Mouse (Mus musculus) common myeloid progenitor, adult 5-6 weeks (primary cell): ENCODE measurements around the gene Tmem206. TPM values are rescaled to one million over a fixed set of nuclear protein-coding genes. Genes with fewer than 3 reads are reported as not detected.

Experiments used
- ATAC-seq: replicated peaks from 2 replicates; pipeline ENCODE4 v1.8.0; 2016; ENCODE audit warnings: low read depth, mild to moderate bottlenecking, moderate TSS enrichment, inconsistent platforms; ENCODE audit not compliant: poor library complexity, severe bottlenecking
- total RNA-seq: library from RNA; stranded (forward); fragments of 200-1000, 187-1606 nt; gene quantifications from 2 replicates; pipeline ENCODE4 v1.2.3, GENCODE M21; 2017

Tmem206 gene
- total RNA-seq, 1 experiment from 2014 or later = 32.6 TPM

DNA sequence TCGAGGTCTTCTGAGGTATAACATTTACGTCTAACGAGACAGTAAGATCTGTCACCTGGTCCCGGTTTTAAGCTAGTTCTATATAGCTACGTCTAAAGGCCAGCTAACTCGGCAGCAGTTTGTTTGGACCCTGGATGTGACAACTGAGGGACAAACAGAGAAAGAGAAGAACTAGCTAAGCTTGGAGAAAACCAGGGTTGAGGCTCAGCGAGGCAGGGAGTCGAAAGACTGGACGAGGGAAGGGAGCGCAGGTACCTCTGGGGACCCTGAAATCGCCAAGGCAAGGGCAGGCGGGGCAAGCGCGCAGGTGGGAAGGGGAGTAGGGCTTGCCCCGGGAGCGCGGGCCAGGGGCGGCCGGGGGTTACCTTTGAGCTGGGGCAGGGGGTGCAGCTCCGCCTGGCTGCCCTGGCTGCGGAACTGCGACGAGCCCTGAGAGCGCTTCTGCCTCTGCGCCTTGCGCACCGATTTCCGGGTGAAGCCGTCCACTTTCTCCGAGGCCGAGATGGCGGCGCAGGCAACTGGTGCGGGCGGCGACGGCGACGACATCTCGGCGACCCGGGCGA lies 70.2 kb downstream of the Tmem206 start:
- no peak for ATAC-seq

- no peak for ATAC-seq
Measured at GRCm38 (mm10) chr1:191396446-191396845, 70.7 kb downstream of the Tmem206 start.

DNA sequence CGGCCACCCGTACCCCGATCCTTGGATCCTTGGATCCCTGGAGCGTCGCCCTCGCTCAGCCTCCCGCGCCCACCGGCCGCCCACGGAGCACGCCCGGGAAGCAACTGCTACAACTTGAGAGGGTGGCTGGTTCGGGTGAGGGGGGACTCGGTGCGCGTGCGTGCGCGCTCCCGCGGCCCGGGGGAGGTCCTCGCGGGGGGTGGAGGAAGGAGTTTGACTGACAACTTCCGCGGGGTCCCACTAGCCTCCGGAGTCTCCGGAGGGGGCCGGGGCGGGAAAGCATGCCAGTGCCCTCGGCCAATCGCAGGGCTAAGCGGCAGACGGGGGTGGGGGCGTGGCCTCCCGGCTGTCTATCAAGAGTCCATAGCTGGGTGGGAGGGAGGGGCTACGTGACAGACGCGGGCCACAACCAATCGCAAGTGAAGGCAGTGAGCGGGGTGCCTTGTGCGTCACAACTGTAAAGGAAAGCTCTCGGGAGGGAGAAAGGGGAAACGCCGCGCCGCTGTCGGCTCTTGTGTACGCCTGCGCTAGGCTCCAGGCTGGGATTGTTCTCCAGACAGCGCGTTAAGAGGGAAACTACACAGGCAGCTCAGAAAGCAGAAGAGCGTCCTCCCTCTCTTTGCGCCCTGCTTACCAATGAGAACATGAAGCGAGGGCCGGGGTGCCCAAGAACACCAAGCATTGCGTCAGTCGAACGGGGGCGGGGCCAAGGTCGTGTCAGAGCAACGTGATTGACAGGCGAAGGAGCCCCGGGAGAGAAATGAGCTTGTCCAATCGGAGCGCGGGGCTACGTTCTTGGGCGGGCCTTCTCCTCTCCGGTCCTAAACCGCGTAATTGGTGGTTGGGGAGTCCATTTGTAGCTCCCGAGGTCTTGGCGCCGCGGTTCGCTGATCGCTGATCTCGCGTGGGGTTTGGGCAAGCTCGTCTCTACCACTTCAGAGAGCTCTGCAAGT lies 71.5 kb downstream of the Tmem206 start:
- peak; percentile 84 for ATAC-seq

Other genes starting within 250 kb of the Tmem206 start
- gene Batf3, start 228.1 kb upstream of the Tmem206 start, total RNA-seq = 6.0 TPM in 1 of 2 replicates, not detected in the other
- 0.10 and 0.91 TPM in 2 replicates for gene Fam71a, start 161.1 kb upstream of the Tmem206 start, total RNA-seq
- gene Atf3, start 107.9 kb upstream of the Tmem206 start, total RNA-seq = 17.2 and 39.8 TPM in 2 replicates
- 15.9 and 19.2 TPM in 2 replicates for gene Nenf, start 7.7 kb upstream of the Tmem206 start, total RNA-seq
- 107 and 115 TPM in 2 replicates for gene Ppp2r5a, start 77.4 kb downstream of the Tmem206 start, total RNA-seq
- gene Dtl, start 249.6 kb downstream of the Tmem206 start, total RNA-seq = 95.8 and 105 TPM in 2 replicates
- gene Ints7, start 249.7 kb downstream of the Tmem206 start, total RNA-seq = 84.8 and 86.4 TPM in 2 replicates